Mouse (Mus musculus): Measurements from ENCODE around the gene D930007J09Rik. TPM values are rescaled to one million over a fixed set of nuclear protein-coding genes. Genes with fewer than 3 reads are reported as not detected.

D930007J09Rik gene
- polyA plus RNA-seq, 1 experiment from 2014 or later, result not detected

GRCm38 (mm10) chr13:32834513-32834912, 31.9 kb upstream of the D930007J09Rik start:
- no peak overlapping the region for H3K4me3 ChIP-seq (ENCODE audit: low read length)
- H3K4me2 ChIP-seq (ENCODE audit: low read depth, low read length), result no peak overlapping the region
- H3K9me3 ChIP-seq (ENCODE audit: control insufficient read depth, low read length), result no peaks in the 10 kb centered on the region
- H3K36me3 ChIP-seq (ENCODE audit: control insufficient read depth, insufficient read depth, low read length), result no peaks in the 10 kb centered on the region
- no peaks in the 10 kb centered on the region for H3K4me1 ChIP-seq (replicated peaks; ENCODE audit: control insufficient read depth, insufficient read depth, low read length)
- 86% methylated on average over 5 of the region's 5 CpGs for WGBS
- H3K27me3 ChIP-seq (ENCODE audit: control insufficient read depth, insufficient read depth, low read depth, low read length), result no peaks in the 10 kb centered on the region
- ATAC-seq (ENCODE audit: low read depth), result no peak
- H3K27ac ChIP-seq (ENCODE audit: low read length), result no peak overlapping the region
- no peak overlapping the region for H3K9ac ChIP-seq (ENCODE audit: low read length)

- no peak overlapping the region for H3K9ac ChIP-seq (ENCODE audit: low read length)
- no peaks in the 10 kb centered on the region for H3K4me1 ChIP-seq (replicated peaks; ENCODE audit: control insufficient read depth, insufficient read depth, low read length)
- no peak overlapping the region for H3K27ac ChIP-seq (ENCODE audit: low read length)
- H3K36me3 ChIP-seq (ENCODE audit: control insufficient read depth, insufficient read depth, low read length), result no peaks in the 10 kb centered on the region
- H3K9me3 ChIP-seq (ENCODE audit: control insufficient read depth, low read length), result no peaks in the 10 kb centered on the region
- ATAC-seq (ENCODE audit: low read depth), result no peak
- H3K4me3 ChIP-seq (ENCODE audit: low read length), result no peak overlapping the region
- H3K4me2 ChIP-seq (ENCODE audit: low read depth, low read length), result no peak overlapping the region
- 60% methylated on average over 6 of the region's 6 CpGs for WGBS
- H3K27me3 ChIP-seq (ENCODE audit: control insufficient read depth, insufficient read depth, low read depth, low read length), result no peaks in the 10 kb centered on the region
These were observed 30.6 kb upstream of the D930007J09Rik start for GRCm38 (mm10) chr13:32833237-32833636.

DNA sequence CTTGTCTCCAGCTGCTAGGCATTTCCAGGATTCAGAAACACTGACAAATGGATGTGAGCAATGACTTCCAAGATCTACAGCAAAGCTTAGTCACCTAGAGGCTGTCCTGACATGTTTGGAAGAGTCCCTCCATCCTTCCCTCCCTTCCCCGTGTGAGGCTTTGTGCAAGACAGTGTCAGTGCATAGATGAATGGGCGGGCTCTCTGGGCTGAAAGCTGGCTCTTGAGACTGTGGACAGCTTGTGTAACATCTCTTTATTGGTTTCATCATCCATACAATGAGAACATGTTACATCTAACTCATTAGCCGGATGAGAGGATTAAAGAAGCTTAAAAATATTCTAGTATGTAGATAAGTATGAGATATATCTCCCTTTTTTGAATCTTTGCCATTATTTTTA, 30.1 kb upstream of the D930007J09Rik start:
- no peak overlapping the region for H3K4me2 ChIP-seq (ENCODE audit: low read depth, low read length)
- no peaks in the 10 kb centered on the region for H3K36me3 ChIP-seq (ENCODE audit: control insufficient read depth, insufficient read depth, low read length)
- H3K27ac ChIP-seq (ENCODE audit: low read length), result no peak overlapping the region
- no peaks in the 10 kb centered on the region for H3K4me1 ChIP-seq (replicated peaks; ENCODE audit: control insufficient read depth, insufficient read depth, low read length)
- no peak for ATAC-seq (ENCODE audit: low read depth)
- H3K9ac ChIP-seq (ENCODE audit: low read length), result no peak overlapping the region
- H3K9me3 ChIP-seq (ENCODE audit: control insufficient read depth, low read length), result no peaks in the 10 kb centered on the region
- H3K27me3 ChIP-seq (ENCODE audit: control insufficient read depth, insufficient read depth, low read depth, low read length), result no peaks in the 10 kb centered on the region
- WGBS, result 58% methylated on average over 3 of the region's 3 CpGs
- H3K4me3 ChIP-seq (ENCODE audit: low read length), result no peak overlapping the region

DNA sequence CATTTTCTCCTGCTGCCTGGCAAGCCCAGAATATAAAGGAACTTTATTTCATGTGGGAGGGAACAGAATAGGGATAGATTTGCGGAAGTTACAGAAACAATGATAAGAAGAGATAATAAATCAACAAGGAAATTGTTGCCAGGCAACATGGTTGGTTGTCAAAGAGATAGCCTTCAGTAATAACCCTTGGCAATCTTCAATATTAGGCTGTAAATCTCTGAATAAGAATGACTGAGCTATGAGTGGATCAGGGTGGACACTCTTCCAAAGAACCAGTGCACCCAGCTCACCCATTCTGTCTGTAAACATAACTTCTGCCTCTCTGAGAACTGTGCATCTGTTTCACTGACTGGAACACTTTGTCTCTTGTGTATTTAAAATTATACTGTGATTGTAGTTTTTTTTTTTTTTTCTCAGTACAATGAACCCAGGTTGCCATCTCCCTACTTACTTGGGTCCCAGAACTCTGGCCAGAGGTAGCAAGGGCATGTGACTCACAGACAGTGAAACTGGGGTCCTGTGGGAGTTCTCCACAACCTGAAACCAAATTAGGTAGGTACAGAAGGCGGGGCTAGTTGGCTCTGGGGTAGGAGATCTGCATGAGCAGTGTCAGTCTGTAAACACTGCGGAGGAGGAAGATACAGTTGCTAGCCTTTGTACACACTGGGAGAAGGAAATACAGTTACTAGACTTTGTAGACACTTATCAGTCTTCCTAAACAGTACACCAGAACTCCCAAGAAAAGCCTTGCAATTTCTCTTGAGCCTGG, 29.0 kb upstream of the D930007J09Rik start:
- Histone ChIP-seq H3K4me3 (ENCODE audit: low read length) (no peak overlapping the region), H3K27me3 (ENCODE audit: control insufficient read depth, insufficient read depth, low read depth, low read length) (no peaks in the 10 kb centered on the region), H3K9ac (ENCODE audit: low read length) (no peak overlapping the region), H3K9me3 (ENCODE audit: control insufficient read depth, low read length) (no peaks in the 10 kb centered on the region), H3K36me3 (ENCODE audit: control insufficient read depth, insufficient read depth, low read length) (no peaks in the 10 kb centered on the region), H3K27ac (ENCODE audit: low read length) (no peak overlapping the region), H3K4me2 (ENCODE audit: low read depth, low read length) (no peak overlapping the region), H3K4me1 (replicated peaks; ENCODE audit: control insufficient read depth, insufficient read depth, low read length) (no peaks in the 10 kb centered on the region)
- WGBS, result 73% methylated on average over 3 of the region's 3 CpGs
- ATAC-seq (ENCODE audit: low read depth), result no peak

GRCm38 (mm10) chr13:32828886-32829285, 26.2 kb upstream of the D930007J09Rik start:
- no peaks in the 10 kb centered on the region for H3K27me3 ChIP-seq (ENCODE audit: control insufficient read depth, insufficient read depth, low read depth, low read length)
- no peak overlapping the region for H3K4me2 ChIP-seq (ENCODE audit: low read depth, low read length)
- no peaks in the 10 kb centered on the region for H3K4me1 ChIP-seq (replicated peaks; ENCODE audit: control insufficient read depth, insufficient read depth, low read length)
- H3K27ac ChIP-seq (ENCODE audit: low read length), result no peak overlapping the region
- H3K9me3 ChIP-seq (ENCODE audit: control insufficient read depth, low read length), result no peaks in the 10 kb centered on the region
- H3K4me3 ChIP-seq (ENCODE audit: low read length), result no peak overlapping the region
- ATAC-seq (ENCODE audit: low read depth), result no peak
- no peaks in the 10 kb centered on the region for H3K36me3 ChIP-seq (ENCODE audit: control insufficient read depth, insufficient read depth, low read length)
- H3K9ac ChIP-seq (ENCODE audit: low read length), result no peak overlapping the region
- 56% methylated on average over 4 of the region's 4 CpGs for WGBS

GRCm38 (mm10) chr13:32827951-32828350, 25.3 kb upstream of the D930007J09Rik start:
- H3K36me3 ChIP-seq (ENCODE audit: control insufficient read depth, insufficient read depth, low read length), result no peaks in the 10 kb centered on the region
- ATAC-seq (ENCODE audit: low read depth), result no peak
- no peak overlapping the region for H3K4me3 ChIP-seq (ENCODE audit: low read length)
- H3K4me1 ChIP-seq (replicated peaks; ENCODE audit: control insufficient read depth, insufficient read depth, low read length), result no peaks in the 10 kb centered on the region
- no peaks in the 10 kb centered on the region for H3K9me3 ChIP-seq (ENCODE audit: control insufficient read depth, low read length)
- no peak overlapping the region for H3K4me2 ChIP-seq (ENCODE audit: low read depth, low read length)
- no peak overlapping the region for H3K9ac ChIP-seq (ENCODE audit: low read length)
- H3K27me3 ChIP-seq (ENCODE audit: control insufficient read depth, insufficient read depth, low read depth, low read length), result no peaks in the 10 kb centered on the region
- H3K27ac ChIP-seq (ENCODE audit: low read length), result no peak overlapping the region
- WGBS, result 49% methylated on average over 4 of the region's 4 CpGs

GRCm38 (mm10) chr13:32827111-32827822, 24.6 kb upstream of the D930007J09Rik start:
- no peaks in the 10 kb centered on the region for H3K27me3 ChIP-seq (ENCODE audit: control insufficient read depth, insufficient read depth, low read depth, low read length)
- H3K27ac ChIP-seq (ENCODE audit: low read length), result no peak overlapping the region
- H3K4me3 ChIP-seq (ENCODE audit: low read length), result no peak overlapping the region
- no peaks in the 10 kb centered on the region for H3K4me1 ChIP-seq (replicated peaks; ENCODE audit: control insufficient read depth, insufficient read depth, low read length)
- H3K4me2 ChIP-seq (ENCODE audit: low read depth, low read length), result no peak overlapping the region
- no peaks in the 10 kb centered on the region for H3K36me3 ChIP-seq (ENCODE audit: control insufficient read depth, insufficient read depth, low read length)
- no peaks in the 10 kb centered on the region for H3K9me3 ChIP-seq (ENCODE audit: control insufficient read depth, low read length)
- no peak for ATAC-seq (ENCODE audit: low read depth)
- H3K9ac ChIP-seq (ENCODE audit: low read length), result no peak overlapping the region
- 67% methylated on average over 3 of the region's 3 CpGs for WGBS

DNA sequence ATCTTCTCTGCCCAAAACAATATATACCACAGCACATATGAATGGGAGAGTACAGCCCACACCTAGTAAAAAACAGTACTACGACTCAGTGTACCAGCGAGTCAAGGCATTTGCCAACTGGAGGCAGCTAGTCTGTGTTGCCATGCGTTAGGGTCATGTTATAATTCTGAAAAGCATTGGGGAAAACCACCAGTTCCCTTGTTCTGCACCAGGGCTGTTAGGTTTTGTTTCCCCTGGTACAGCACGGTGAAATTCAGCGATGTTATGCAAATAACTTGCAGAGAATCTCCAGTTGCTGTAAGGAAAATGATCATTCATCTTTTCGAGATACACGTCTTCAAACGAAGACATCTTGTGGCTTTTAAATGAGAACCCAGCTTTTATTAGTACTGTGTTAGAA, 22.9 kb upstream of the D930007J09Rik start:
- WGBS, result 90% methylated on average over 8 of the region's 8 CpGs
- no peak for ATAC-seq (ENCODE audit: low read depth)

DNA sequence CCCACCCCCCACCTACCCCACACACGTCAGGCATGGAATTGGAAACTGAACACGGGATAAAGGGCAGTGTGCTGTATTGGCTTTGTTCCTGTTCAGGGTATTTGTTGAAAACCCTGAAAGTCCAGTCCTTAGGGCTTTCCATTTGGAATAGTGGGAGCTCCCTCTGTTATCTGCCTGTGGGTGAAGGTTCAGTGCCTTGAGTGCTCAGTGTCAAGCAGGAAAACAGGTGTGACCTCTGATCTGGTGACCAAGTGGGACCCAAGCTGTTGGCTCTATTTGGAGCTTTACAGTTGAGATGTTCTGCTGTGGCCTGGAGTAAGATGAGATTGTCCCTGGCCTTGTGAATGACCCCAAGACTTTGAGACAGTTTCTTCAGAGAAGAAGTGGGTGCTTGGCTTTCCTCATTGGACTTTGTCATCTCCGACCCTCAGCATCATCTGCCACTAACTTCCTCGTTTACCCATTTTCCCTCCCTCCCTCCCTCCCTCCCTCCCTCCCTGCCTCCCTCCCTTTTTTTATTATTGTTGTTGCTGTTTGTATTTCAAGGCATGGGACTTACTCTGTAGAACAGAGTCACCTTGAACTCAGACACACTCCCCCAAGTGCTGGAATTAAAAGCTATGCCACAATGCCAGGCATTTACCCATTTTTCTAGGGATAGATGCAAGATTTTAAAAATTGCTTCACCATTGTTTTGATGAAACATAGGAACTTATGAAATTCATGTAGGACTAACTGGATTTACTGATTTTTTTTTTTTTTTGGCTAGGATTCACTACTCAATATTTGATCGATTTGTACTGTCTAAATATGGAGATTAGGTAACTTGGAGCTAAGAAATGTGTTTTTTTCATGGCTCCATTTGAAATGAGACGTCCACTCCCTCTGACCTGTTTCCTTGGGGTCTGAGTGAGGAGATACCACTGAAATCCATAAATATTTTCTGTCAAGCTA, 22.0 kb upstream of the D930007J09Rik start:
- no peak for ATAC-seq (ENCODE audit: low read depth)
- Histone ChIP-seq H3K36me3 (ENCODE audit: control insufficient read depth, insufficient read depth, low read length) (peaks cover 5% of the 10 kb centered on the region; the same call in 1 of the 2 replicates), H3K4me1 (replicated peaks; ENCODE audit: control insufficient read depth, insufficient read depth, low read length) (no peaks in the 10 kb centered on the region), H3K9me3 (ENCODE audit: control insufficient read depth, low read length) (no peaks in the 10 kb centered on the region), H3K27me3 (ENCODE audit: control insufficient read depth, insufficient read depth, low read depth, low read length) (no peaks in the 10 kb centered on the region), H3K9ac (ENCODE audit: low read length) (no peak overlapping the region), H3K4me3 (ENCODE audit: low read length) (no peak overlapping the region), H3K4me2 (ENCODE audit: low read depth, low read length) (no peak overlapping the region), H3K27ac (ENCODE audit: low read length) (no peak overlapping the region)
- 76% methylated on average over 6 of the region's 6 CpGs for WGBS

More for the DNA sequence above, 22.9 kb upstream of the D930007J09Rik start:
- no peaks in the 10 kb centered on the region for H3K4me1 ChIP-seq (replicated peaks; ENCODE audit: control insufficient read depth, insufficient read depth, low read length)
- H3K4me2 ChIP-seq (ENCODE audit: low read depth, low read length), result no peak overlapping the region
- peaks cover 5% of the 10 kb centered on the region; the same call in 1 of the 2 replicates for H3K36me3 ChIP-seq (ENCODE audit: control insufficient read depth, insufficient read depth, low read length)
- H3K4me3 ChIP-seq (ENCODE audit: low read length), result no peak overlapping the region
- no peak overlapping the region for H3K9ac ChIP-seq (ENCODE audit: low read length)
- no peaks in the 10 kb centered on the region for H3K9me3 ChIP-seq (ENCODE audit: control insufficient read depth, low read length)
- no peaks in the 10 kb centered on the region for H3K27me3 ChIP-seq (ENCODE audit: control insufficient read depth, insufficient read depth, low read depth, low read length)
- no peak overlapping the region for H3K27ac ChIP-seq (ENCODE audit: low read length)

Measured in lung, embryonic 16.5 days (tissue).